Mouse (Mus musculus) heart, embryonic 16.5 days (tissue): ENCODE measurements around the gene Gpatch3. TPM values are rescaled to one million over a fixed set of nuclear protein-coding genes. Genes with fewer than 3 reads are reported as not detected.

ENCODE experiments used
- ATAC-seq: fragments of 200-750 bp; cut with Nextera tagmentation; replicated peaks from 2 replicates; pipeline ENCODE4 v1.8.0; 2017; ENCODE audit warnings: moderate number of reproducible peaks; ENCODE audit not compliant: insufficient read depth, low FRiP score; ENCODE audit errors: extremely low read depth
- H3K27ac ChIP-seq: fragments of 300-500 bp; sonication (generic); 2 replicates; pipeline ENCODE4 v1.5.1; 2014; ENCODE audit warnings: mild to moderate bottlenecking, low read length, control low read depth, moderate library complexity
- H3K27me3 ChIP-seq: fragments of 300-500 bp; sonication (generic); 2 replicates; pipeline ENCODE4 v1.6.1; 2014; ENCODE audit warnings: low read length, mixed read lengths; ENCODE audit not compliant: control insufficient read depth, insufficient read depth
- H3K36me3 ChIP-seq: fragments of 300-500 bp; sonication (generic); 2 replicates; pipeline ENCODE4 v1.6.1; 2014; ENCODE audit not compliant: control insufficient read depth, insufficient read depth
- H3K4me1 ChIP-seq: fragments of 300-500 bp; sonication (generic); 2 replicates; pipeline ENCODE4 v1.6.1; 2014; ENCODE audit warnings: low read length, mixed read lengths; ENCODE audit not compliant: control insufficient read depth, insufficient read depth
- H3K4me2 ChIP-seq: fragments of 300-500 bp; sonication (generic); 2 replicates; pipeline ENCODE4 v1.6.1; 2014; ENCODE audit warnings: low read depth, mild to moderate bottlenecking, control low read depth, low read length
- H3K4me3 ChIP-seq: fragments of 300-500 bp; sonication (generic); 2 replicates; pipeline ENCODE4 v1.5.1; 2014; ENCODE audit warnings: mild to moderate bottlenecking, control low read depth, low read length
- H3K9ac ChIP-seq: fragments of 300-500 bp; sonication (generic); 2 replicates; pipeline ENCODE4 v1.6.1; 2014; ENCODE audit warnings: low read length, control low read depth
- H3K9me3 ChIP-seq: fragments of 300-500 bp; sonication (generic); replicated peaks from 2 replicates; pipeline ENCODE4 v1.6.1; 2016; ENCODE audit warnings: low read length; ENCODE audit not compliant: control insufficient read depth
- WGBS: fragments of 180-500 bp; shearing (Covaris S2); extraction: QIAGEN DNeasy Blood & Tissue Kit; methylation state at CpG from one replicate; pipeline ENCODE4 v1.1.7; 2014; 5-methylcytosine and 5-hydroxymethylcytosine counted together
- microRNA-seq: library from miRNA; unstranded; fragments of <30 nt; microRNA quantifications from one replicate; pipeline ENCODE4, GENCODE M21; 2017
- polyA plus RNA-seq: library from polyadenylated mRNA; unstranded; fragments of >200 nt; fragmentation: Nextera tagmentation; extraction: Ambion mirVana; gene quantifications from 2 replicates; pipeline ENCODE4 v1.2.1, GENCODE M21; 2015

Gpatch3 gene
- polyA plus RNA-seq, 1 experiment from 2014 or later, result 4.6 TPM

- Histone ChIP-seq H3K4me2 (peak overlapping the region; percentile 95), H3K36me3 (no peaks in the 10 kb centered on the region), H3K9me3 (no peaks in the 10 kb centered on the region), H3K4me1 (peaks cover 26% of the 10 kb centered on the region), H3K27ac (no peak overlapping the region), H3K27me3 (no peaks in the 10 kb centered on the region), H3K4me3 (peak overlapping the region; percentile 13; the same call in 1 of the 2 replicates), H3K9ac (peak overlapping the region; percentile 11; the same call in 1 of the 2 replicates)
- WGBS, result 73% methylated on average over 14 of the region's 14 CpGs
- no peak for ATAC-seq
Observed at GRCm38 (mm10) chr4:133631071-133631768, 56.7 kb downstream of the Gpatch3 start.

- H3K4me1 ChIP-seq, result peaks cover 24% of the 10 kb centered on the region
- peak overlapping the region; percentile 83 for H3K4me3 ChIP-seq
- peak overlapping the region; percentile 89 for H3K9ac ChIP-seq
- H3K27ac ChIP-seq, result no peak overlapping the region; the same call in 1 of the 2 replicates
- 43% methylated on average over 9 of the region's 9 CpGs for WGBS
- H3K9me3 ChIP-seq, result no peaks in the 10 kb centered on the region
- no peaks in the 10 kb centered on the region for H3K27me3 ChIP-seq
- peak overlapping the region; percentile 95 for H3K4me2 ChIP-seq
- ATAC-seq, result no peak
- no peaks in the 10 kb centered on the region for H3K36me3 ChIP-seq
Observed at GRCm38 (mm10) chr4:133631769-133632411, 57.3 kb downstream of the Gpatch3 start.

- H3K4me2 ChIP-seq, result peak overlapping the region; percentile 95
- peaks cover 24% of the 10 kb centered on the region for H3K4me1 ChIP-seq
- H3K27me3 ChIP-seq, result no peaks in the 10 kb centered on the region
- H3K4me3 ChIP-seq, result peak overlapping the region; percentile 83
- H3K36me3 ChIP-seq, result no peaks in the 10 kb centered on the region
- H3K27ac ChIP-seq, result peak overlapping the region; percentile 62
- peak; percentile 73 for ATAC-seq
- no peaks in the 10 kb centered on the region for H3K9me3 ChIP-seq
- H3K9ac ChIP-seq, result peak overlapping the region; percentile 89
- WGBS, result 3% methylated on average over 59 of the region's 69 CpGs
Observed at GRCm38 (mm10) chr4:133632483-133633327, 58.2 kb downstream of the Gpatch3 start.

- WGBS, result 13% methylated on average over 26 of the region's 47 CpGs
- no peaks in the 10 kb centered on the region for H3K36me3 ChIP-seq
- H3K9me3 ChIP-seq, result no peaks in the 10 kb centered on the region
- H3K27me3 ChIP-seq, result no peaks in the 10 kb centered on the region
- peak overlapping the region; percentile 83 for H3K4me3 ChIP-seq
- H3K4me2 ChIP-seq, result peak overlapping the region; percentile 95
- peak; percentile 81 for ATAC-seq
- peak overlapping the region; percentile 62 for H3K27ac ChIP-seq
- H3K4me1 ChIP-seq, result peaks cover 24% of the 10 kb centered on the region
- peak overlapping the region; percentile 89 for H3K9ac ChIP-seq
Observed at GRCm38 (mm10) chr4:133633332-133634042, 58.9 kb downstream of the Gpatch3 start.

Small RNA genes within 50 kb of the gene (microRNA-seq; reads per million reads assigned to microRNA genes)
- not detected for gene Gm23158

Other genes with a start within 250 kb of the Gpatch3 start
- gene Wdtc1, start 221.3 kb upstream of the Gpatch3 start, polyA plus RNA-seq, result 13.5 and 13.7 TPM in 2 replicates
- gene Slc9a1, start 205.0 kb upstream of the Gpatch3 start, polyA plus RNA-seq, result 7.2 and 8.1 TPM in 2 replicates
- gene Tent5b, start 94.6 kb upstream of the Gpatch3 start, polyA plus RNA-seq, result 1.0 and 1.3 TPM in 2 replicates
- gene Trnp1, start 76.2 kb upstream of the Gpatch3 start, polyA plus RNA-seq, result 0.64 and 1.5 TPM in 2 replicates
- gene Kdf1, start 55.8 kb upstream of the Gpatch3 start, polyA plus RNA-seq, result 3.1 and 4.5 TPM in 2 replicates
- gene Nudc, start 28.7 kb upstream of the Gpatch3 start, polyA plus RNA-seq, result 209 and 234 TPM in 2 replicates
- gene Nr0b2, start 21.4 kb upstream of the Gpatch3 start, polyA plus RNA-seq, result 20.1 and 22.3 TPM in 2 replicates
- 12.0 and 12.7 TPM in 2 replicates for gene Gpn2, start 9.6 kb downstream of the Gpatch3 start, polyA plus RNA-seq
- gene Sfn, start 27.4 kb downstream of the Gpatch3 start, polyA plus RNA-seq, result 11.2 and 20.6 TPM in 2 replicates
- 1.8 and 2.2 TPM in 2 replicates for gene Zdhhc18, start 75.4 kb downstream of the Gpatch3 start, polyA plus RNA-seq
- 13.9 and 16.7 TPM in 2 replicates for gene Pigv, start 97.9 kb downstream of the Gpatch3 start, polyA plus RNA-seq
- gene Arid1a, start 182.0 kb downstream of the Gpatch3 start, polyA plus RNA-seq, result 18.8 and 20.0 TPM in 2 replicates